Mouse (Mus musculus) layer of hippocampus, adult 9-11 months (tissue): ENCODE measurements around the gene Stk32b.

Source experiments
- DNase-seq: peaks from one replicate; pipeline ENCODE4 v3.0.0; 2022

The Stk32b gene

DNA sequence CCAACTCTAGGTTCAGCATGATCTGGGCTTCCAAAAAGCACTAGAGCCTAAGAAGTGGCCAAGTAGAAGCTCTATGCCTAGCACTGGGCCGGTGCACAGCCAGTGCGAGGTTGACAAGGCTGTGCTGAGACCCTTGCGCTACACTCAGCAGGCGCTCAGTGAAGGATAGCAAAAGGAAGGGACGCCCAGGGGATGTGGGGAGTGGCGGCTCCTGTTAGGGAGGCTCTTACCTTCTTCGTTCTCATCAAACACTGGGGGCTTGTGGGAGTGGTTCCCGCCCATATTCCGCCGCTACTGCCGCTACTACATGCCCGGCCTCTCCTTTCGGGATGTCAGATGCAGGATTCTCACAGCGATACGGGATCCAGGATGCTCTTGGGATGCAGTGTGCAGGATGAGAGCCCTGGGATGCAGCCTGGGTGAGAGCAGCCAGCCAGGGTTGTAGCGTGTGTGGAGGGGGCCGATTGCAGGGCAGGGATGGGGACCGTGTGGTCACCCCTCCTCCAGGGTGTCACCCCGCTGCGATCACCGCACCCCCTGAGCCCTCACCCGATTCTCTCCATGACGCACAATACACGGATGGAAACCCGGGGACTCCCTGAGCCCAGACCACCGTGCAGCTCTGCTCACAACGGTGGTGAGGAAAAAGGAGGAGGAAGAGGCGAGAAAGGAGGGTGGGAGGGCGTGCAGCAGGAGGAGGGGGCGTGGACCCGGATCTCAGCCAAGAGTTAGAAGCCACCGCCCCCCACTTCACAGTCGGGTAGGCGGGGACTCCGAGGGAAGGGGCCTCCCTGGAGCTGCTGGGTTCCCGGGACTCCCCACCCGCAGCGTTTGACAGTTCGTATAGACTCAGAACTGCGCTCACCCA is at the start of gene Stk32b:
Gene Stk32b, minus strand, starts transcription at position 667 of the 868 bp plus-strand sequence.
- peak; percentile 7 for DNase-seq

DNA sequence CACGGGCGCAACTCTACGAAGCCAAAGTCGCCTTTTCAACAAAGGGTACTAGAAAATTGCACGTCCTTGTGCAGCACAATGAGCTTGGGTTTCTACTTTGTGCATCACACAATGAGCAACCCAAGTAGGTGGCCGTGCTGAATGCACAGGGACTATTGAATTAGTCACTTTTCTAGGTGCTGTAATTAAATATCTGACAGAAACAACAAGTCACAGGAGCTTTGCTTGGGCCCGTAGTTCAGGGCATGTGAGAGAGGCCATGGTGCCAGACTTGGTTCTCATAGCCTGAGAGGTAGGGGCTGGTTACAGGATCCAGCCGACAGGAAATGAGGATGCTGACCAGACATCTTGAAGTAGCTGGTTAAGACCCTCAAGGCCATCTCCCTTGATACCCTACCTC is 48.9 kb upstream of the Stk32b start:
- no peak for DNase-seq

DNA sequence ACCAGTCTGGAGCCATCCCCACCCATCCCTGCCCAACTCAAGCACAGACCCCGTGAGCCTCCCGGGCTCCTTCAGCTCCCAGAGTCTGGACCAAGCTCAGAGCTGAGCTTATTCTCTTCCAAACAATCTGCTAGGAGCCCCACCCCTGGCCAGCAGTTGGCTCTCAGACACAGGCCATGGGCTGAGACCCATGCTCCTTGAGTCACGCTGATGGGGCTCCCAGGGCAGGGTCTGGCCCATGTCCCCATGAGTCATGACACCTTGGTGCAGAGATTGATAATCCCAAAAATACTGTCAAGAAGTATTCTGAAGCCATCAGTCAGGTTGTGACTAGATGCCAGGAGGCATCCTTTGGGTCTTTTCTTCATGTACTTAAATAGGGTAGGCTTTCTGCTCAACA is 45.1 kb upstream of the Stk32b start:
- no peak for DNase-seq

DNA sequence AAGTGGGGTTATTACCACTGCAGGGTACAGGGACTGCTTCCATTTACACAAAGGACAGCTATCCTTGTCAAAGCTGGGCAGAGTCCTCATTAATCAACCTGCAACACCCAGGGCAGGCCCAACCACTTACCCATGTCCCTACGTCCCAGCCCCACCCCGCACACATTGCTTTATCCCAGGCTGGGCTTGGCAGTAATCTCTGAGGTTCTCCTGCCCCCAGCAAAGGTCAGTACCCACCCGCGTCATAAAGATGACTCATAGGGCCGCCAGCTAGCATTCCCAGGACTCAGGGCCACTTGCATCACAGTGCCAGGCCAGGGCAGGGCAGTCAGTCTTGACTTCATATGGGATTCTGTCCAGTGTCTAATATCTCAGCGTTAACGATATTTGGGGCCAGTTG is 36.4 kb upstream of the Stk32b start:
- DNase-seq: no peak

DNA sequence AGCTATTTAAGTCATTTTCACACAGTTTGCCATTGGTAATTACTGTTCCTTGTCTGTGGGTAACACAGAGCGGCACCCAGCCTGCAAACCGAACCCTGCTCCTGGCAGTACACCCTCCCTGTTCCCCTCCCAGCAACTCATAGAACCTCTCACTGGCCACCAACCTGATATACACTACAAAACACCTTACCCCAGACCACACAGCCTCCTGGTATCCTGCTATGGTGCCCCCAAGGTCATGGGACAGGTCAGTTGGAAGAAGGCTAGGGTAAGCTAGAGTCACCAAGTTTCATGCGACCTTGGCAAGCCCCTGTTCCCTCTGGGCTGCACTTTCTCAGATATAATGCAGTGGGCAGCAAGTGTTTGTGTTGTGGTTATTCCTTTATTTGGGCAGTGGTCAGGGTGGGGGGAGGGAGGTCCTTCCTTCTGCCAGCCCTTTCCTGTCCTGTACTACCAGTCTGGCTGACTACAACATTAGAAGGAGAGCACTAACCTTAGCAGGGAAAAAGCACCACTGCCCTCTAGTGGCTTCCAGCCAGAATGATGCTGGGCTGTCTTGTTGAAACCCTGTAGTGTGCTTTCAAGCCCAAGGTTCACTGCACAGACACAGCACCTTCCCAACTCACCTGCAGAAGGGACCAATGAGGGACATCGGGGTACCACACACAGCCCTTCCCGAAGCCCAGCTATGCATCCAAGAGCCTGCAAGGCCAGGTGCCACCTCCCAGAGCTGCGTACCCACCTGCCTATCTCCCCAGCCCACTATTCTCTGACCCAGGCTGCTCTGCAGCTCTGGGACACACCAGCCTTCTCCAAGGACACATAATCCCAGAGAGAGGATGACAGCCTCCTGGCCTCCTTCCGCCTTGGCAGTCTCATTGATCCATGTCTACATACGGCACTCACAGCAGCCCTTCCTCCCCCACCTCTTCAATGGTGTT is 35.3 kb upstream of the Stk32b start:
- DNase-seq: peak; percentile 66

DNA sequence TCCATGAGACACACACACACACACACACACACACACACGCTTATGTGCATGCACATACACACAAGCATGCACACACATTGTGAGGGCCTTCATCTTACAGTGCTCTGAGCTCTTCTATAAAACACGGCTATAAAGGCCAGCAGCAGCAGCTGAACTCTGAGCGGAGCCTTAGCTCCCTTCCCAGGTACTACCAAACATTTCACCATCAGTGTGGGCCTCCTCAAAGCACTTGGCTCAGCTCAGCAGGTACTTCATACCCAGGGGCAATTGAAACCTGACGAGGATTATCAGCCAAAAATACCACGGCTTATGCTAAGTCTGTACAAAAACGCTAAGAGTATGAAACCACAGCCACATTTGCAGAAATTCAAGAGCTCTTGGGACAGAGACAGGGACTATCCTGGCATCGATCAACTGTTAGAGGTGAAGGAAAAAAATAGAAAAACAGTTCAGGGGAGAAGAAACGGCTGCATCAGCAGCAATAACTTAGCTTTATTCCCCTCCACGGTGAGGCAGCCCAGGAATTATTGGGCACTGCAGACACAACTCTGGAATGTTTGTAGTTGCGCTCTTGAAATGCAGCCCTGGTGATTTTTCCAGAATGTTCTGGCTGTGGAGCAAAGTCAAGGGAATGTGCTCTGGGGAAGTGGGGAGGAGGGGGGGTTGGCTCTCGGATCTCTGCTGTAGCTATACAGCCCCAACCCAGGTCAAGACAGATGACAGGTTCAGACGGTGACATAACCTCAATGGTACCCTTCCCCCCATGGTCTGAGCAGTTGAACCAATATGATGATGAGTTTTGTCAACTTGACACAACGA is 27.1 kb upstream of the Stk32b start:
- DNase-seq: no peak

DNA sequence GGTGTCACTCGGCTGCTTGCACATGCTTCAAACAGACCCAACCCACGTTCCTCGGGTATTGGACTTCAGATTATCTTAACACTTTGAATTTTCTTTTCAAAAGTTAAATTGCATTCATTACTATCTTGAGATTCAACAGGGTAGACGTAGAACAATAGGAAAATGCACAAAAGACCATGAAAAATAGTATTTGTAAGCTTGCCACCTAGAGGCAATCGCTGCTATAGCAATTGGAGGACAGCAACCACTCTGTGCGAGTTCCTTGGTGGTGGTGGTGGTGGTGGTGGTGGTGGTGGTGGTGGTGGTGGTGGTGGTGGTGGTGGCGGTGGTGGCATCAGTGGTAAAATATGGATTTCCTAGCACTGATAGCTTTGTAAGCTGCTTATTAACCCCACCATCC is 19.2 kb upstream of the Stk32b start:
- DNase-seq: no peak

DNA sequence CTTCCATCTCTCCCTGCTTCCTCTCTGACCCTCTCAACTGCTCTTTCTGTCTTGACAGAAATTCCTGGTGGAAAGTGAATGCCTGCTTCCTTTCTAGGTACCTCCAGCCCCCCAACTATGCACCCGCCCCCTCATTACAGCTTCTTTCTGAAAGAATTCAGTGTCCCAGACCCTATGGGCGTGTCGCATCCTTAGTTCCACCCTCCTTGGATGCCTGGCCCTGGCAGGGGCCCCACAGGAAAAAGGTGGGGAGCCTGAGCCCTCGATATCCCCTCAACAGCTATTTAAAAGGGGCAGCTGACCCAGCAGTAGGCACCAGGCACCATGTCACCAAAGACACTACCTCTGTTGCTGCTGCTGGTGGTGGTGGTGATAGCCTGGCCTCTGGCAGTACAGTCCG is 18.3 kb upstream of the Stk32b start, which contains the start of gene Cytl1:
Gene Cytl1, plus strand, starts transcription at position 296 of the 400 bp plus-strand sequence.
- DNase-seq: no peak

DNA sequence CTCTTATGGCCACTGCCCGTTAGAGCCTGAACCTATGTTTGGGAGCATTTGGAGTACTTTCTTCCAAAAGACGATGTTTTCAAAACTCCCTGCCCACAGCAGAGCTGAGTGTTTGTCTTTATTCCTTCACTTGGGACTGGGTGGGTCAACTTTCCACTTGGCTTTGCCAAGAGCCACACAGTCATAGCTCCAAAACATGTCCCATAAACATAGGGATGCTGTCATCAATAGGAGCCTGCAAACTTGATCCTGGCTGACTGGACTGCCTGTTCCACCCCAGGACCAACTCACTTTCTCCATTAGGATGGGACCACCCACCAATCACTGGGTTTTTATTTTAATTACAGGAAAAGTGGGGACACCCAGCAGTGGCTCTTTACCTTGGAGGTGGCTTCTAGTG is 13.8 kb upstream of the Stk32b start:
- no peak for DNase-seq

DNA sequence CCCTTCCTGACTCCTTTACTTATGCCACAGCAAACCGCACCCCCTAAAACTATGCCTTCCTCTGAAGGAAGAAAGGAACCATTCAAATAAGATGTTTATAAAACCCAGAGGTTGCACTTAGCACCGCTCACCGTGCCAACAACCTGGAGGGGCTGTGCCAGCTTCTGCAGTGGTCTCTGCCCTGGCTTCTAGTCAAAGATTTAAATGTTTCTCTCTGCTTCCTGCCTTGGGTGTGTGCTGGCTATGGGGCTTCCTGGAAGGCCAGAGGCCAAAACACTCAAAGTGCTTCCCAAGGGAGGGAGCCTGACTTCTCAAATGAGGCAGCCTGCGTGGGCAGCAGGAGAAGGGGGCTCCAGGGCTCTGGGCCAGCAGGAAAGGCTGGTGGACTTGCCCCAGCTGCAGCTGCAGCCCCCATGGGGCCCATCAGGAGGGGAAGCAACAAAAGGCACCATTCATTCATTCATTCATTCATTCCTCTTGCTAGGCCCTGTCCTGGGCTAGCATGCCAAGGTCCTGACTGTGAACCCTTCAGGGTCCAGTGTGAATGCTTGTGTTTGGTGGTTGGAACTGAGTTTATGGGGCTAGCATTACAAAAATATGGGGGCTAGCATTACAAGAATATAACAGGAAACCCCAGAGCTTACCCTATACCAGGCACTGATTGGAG is 8.4 kb upstream of the Stk32b start:
- no peak for DNase-seq

DNA sequence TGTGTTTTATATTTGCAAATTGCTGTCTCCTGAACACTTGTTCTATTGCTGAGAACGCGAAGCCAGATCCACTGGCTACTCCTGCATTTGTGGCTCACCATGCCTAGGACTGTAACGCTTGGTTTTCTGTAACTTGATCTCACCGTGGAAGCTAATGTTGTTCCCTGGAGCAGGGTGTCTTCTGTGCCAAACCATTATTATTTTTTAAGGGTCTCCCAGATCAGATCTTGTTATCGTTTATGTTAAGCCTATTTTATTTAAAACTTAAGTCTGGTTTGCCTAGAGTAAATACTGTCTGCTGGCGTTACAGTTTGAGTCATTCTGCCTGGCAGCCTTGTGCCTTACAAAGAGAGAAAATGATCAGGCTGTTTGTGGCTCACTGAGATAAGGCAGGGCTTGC is 3.7 kb upstream of the Stk32b start:
- no peak for DNase-seq

DNA sequence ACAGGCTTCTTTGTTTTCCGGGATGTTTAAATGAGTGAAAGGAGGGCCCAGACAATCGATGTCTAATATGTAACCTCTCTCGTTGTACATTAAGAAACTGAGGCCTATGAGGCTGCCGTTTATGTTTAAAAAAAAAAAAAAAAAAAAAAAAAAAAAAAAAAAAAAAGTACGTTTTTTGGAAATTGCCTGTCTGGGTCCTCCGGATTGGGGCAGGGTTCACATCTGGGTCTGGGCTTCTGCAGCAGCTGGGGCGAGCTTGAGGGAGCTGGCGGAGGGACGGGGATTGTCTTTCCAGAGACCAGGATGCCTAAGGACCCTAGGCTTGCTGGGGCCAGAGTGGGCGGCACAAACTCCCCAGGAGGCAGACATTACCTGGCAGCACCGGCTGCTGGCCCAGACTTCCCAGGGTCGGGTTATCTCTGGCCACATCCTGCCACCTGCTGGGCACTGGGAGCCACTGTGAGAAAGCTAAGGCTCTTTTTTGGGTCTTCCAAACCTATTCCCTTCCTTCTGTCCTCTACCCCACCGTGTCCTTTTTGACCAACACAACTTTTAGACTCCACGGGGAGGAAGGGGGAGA is 503 bp upstream of the Stk32b start:
- peak; percentile 37 for DNase-seq

DNA sequence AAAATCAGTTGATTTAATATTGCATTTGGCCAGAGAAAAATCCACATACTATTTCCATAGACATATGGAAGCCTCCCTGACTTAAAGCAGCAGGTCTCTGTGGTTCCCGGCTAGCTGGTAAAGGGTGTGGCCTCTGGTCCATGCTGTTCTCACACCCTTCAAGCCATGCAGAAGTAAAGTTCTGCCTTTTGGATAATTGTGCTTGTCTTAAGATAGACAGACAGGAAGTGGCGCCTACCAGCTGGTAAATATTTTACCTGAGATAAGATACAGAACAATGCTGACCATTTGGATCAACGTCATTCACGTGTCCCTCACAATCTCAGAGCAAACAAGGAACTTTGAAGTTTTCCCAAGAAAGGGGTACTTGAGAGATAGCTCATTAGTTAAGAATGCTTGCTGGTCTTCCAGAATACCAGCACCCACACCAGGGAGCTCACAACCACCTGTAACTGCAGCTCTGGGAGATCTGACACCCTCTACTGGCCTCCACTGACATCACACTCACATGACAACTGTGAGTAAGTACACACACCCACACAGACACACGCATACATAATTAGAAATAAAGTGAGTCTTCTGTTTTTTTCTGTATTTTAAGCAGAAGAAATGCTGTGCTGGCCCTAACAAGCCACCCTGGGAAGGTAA is 7.6 kb downstream of the Stk32b start:
- no peak for DNase-seq

DNA sequence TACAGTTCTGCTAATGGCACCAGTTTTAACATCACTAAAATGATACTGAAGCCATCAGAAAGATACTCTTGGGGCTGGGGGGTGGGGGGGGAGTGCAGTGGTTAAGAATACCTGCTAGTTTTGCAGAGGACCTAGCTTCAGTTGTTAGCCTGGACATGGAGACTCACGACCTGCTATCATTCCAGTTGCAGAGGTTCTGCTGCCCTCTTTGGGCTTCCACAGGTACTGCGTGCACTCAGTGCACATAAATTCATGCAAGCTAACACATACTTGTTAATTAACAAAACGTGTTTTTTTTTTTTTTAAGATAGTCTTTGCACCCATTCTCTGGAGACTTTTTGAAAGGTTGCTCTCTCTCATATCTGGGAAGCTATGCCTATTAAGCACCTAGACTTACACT is 8.8 kb downstream of the Stk32b start:
- no peak for DNase-seq

DNA sequence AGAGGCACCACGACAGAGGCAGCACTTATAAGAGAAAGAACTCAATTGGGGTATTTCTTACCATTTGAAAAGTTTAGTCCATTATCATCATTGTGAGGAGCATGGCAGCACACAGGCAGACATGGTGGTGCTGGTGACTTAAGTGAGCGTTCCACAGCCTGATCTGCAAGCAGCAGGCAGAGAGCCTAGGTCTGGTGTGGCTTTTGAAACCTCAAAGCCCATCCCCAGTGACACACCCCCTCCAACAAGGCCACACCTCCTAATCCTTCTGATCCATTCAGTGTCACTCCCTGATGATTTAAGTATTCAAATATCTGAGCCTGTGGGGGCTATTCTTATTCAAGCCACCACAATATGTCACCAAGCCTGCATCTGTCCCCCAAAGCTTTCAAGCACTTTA is 12.0 kb downstream of the Stk32b start:
- DNase-seq: no peak

DNA sequence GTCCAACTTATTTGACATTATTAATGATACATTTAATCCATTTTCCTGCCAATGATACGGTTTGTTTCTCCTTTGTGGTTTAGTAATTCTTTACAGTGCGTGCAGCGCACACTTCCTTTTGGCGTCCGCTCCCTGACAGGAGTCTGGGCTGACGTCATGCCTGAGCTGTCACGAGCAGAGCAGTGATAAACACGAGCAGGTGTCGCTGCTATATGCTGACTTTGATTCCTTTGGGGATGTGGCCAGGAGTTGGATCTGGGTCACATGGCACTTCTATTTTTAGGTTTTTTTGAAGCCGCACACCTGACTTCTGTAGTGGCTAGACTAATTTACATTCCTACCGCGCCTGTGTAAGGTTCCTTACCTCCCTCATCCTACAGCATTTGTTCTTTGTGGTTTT is 17.2 kb downstream of the Stk32b start:
- peak; percentile 14 for DNase-seq

DNA sequence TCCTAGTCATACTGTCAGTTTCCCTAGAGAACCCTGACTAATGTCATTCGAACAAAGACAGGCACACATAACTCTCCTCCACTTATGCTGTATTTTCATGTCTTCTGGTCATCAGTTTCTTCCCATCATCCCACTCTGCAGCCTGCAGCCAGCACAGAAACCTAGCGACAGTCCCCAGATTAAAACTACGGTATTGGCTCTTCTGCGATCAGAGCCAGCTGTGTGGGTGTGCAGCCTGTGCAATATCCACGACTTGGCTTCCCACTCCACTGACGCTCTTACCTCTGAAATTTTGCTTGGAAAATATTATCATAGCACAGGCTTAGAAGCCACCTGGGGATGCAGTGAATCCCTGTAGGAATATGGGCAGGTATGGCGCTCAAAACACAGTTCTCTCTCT is 19.7 kb downstream of the Stk32b start:
- peak; percentile 64 for DNase-seq

DNA sequence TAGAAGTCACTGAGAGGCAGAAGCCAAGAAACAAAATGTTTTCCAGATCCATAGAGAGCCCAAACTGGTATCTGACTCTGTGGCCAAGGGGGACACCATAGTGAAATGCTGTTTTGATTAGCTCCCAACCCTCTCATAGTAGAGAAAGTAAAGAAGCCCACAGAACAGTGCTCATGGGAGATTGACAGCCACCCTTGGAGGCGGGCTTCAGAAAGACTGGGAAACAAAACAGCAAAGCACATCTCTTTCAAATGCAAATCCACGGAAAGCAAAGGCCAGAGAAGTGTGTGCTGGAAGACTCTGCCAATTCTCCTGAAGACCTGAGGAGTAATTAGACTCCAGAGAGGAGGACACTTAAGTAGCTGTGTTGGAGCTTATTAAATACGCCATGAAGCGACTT is 21.2 kb downstream of the Stk32b start:
- no peak for DNase-seq

DNA sequence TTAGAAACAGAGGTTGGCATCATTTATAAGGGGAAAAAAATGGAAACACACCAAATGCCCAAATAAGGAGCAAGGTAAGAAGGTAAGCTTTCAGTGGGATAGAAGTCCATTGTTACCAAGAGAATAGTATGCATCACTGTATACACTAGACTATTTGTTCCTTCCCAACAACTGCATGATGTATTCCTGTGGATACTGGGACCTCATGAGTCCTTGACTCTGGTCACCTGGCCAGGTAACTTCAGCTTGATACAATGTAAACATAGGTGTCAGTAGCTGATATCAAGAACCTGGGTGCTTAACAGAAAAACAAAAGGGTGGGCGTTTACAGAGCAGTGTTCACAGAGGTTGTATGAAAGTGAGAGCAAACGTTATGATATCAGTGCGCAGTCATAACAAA is 24.2 kb downstream of the Stk32b start:
- DNase-seq: no peak

DNA sequence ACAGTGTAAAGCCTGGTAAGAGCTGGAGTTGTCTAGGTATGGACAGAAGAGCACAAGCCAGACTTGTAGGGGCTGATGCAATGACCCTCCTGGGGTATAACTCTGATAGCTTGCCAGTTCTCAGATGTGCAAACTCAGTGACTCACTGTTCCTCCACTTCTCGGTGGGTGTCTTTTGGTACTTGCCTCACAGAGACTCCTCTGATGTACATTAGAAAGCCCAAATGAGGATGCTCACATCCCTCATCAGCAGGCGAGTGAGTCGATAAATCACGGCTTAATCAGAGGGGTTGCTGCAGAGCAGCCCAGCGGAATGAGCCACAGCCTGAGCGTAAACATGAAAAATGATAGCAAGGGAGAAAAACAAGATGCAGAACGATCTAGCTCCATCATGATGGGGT is 46.2 kb downstream of the Stk32b start:
- peak; percentile 4 for DNase-seq

DNA sequence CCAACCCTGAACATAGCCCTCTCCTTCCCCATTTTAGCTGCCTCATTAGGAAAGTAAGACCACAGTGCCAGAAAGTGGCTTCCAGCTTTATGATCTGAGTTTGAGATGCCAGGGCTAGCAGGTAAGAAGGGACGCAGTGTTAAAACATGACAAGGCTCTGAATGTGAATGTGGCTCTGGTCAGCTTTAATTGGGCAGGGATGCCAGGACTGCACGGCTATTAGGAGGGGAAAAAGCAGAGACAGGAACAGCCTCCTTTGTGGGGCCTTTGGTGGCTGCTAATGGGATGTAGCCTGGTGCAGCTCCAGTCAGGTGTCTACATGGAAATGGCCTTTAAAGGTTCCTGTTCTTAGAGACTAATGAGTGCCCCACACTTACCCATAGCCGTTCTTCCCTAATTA is 52.0 kb downstream of the Stk32b start:
- DNase-seq: no peak
